Mouse (Mus musculus) E14TG2a.4 (cell line): Measurements from ENCODE around the gene Btbd16.

Source experiments
- CTCF ChIP-seq: conservative IDR thresholded peaks from 2 replicates; pipeline ENCODE4 v1.5.1; 2014; ENCODE audit warnings: low read length
- NANOG ChIP-seq: IDR thresholded peaks from 2 replicates; pipeline ENCODE4 v1.6.1; 2014; ENCODE audit warnings: borderline replicate concordance, low read length, mixed read lengths
- POU5F1 ChIP-seq: IDR thresholded peaks from 2 replicates; pipeline ENCODE4 v1.6.1; 2014; ENCODE audit warnings: low read length, borderline replicate concordance

GRCm38 (mm10) chr7:130743239-130744025 lies 30.4 kb upstream of the Btbd16 start:
- no peak for TF ChIP-seq CTCF
- TF ChIP-seq NANOG = no peak
- no peak for TF ChIP-seq POU5F1
